Mouse (Mus musculus) gastrocnemius, postnatal 25 days (tissue): Measurements from ENCODE around the gene Sppl2a. TPM values are rescaled to one million over a fixed set of nuclear protein-coding genes. Genes with fewer than 3 reads are reported as not detected.
"Not testable (repeated sequence)": the region's sequence is repeated elsewhere in the genome, so short reads cannot be mapped to it uniquely, and the experiment has no call there.

ENCODE experiments used
- DNase-seq: peaks from one replicate; pipeline ENCODE4 v3.0.0; 2022
- microRNA-seq, 2 experiments: library from miRNA; unstranded; fragments of <30 nt; microRNA quantifications; one replicate each; pipeline ENCODE4 v1.2.0; 2021; ENCODE audit warnings: borderline replicate concordance in 2 of 2
- total RNA-seq, 2 experiments: library from RNA; stranded (reverse); gene quantifications; 1 replicate in 1 of 2; 2 replicates in 1 of 2; pipeline ENCODE4 v1.2.3; 2021

Gene Sppl2a
- total RNA-seq, 2 experiments from 2014 or later: 58.6 TPM

DNA sequence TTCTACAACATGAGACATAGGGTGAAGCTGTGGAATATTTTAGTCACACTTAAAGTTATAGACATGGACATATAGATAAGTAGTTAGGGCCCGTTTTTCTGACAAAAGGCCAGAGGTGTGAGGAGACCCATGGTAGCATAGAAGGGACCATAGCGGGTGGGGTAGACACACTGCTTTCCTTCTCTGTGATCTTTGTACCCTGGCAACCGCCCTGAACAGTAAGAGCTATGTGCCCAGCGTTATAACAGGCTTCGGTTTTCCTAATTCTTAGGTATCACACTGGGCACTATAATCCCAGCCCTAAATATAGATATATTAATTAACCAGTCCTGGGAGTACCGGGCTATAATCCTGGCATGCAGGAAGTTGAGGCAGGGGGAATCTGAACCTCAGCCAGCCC is 36.1 kb downstream of the Sppl2a start:
- no peak for DNase-seq

- no peak for DNase-seq
Observed at GRCm38 (mm10) chr2:126894245-126894644, 38.8 kb downstream of the Sppl2a start.

DNA sequence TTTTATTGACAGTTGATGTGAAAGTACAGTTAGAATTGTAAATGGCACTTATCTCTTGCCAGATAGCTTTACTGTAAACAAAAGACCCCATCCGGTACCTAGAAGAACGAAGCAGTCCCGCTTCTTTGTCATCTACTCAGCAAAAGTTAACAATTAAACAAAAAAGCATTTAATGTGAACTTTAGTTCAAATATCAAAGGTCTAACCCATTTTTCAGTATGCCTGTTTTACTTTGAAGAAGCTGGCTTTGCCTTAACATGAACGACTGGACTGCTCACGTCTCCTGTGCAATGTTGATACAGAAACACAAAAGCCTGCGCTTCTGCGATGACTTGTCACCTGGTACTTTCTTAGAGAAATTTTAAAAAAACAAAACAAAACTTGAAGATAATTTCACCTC is 40.7 kb downstream of the Sppl2a start:
- DNase-seq: no peak

GRCm38 (mm10) chr2:126891743-126892142 is 41.3 kb downstream of the Sppl2a start:
- DNase-seq: no peak

DNA sequence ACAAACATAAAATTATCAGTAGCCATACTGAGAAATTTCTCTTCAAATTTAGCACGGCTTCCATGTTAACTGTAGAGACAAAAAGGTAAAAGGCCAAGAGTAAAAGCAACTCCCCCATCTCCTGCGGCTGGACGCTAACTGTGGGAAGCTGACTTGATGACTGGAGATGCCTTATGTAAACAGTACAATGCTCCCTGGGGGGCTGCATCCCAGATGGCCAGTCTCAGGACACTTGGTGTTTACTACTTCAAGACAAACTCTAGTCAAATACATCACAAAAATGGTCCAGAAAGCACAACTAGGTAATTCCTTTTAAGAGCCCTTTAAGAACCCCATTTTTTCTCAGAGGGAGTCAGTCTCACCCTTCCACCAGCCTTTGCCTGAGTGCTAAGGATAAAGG is 45.9 kb downstream of the Sppl2a start:
- no peak for DNase-seq

GRCm38 (mm10) chr2:126885871-126886270 is 47.2 kb downstream of the Sppl2a start:
- DNase-seq: no peak

DNA sequence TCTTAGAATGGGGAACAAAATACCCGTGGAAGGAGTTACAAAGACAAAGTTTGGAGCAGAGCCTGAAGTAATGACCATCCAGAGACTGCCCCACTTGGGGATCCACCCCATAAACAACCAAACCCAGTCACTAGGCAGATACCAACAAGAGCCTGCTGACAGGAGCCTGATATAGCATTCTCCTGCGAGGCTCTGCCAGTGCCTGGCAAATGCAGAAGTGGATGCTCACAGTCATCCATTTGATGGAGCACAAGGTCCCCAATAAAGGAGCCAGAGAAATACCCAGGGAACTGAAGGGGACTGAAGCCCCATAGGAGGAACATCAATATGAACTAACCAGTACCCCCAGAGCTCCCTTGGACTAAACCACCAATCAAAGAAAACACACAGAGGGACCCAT is 50.3 kb downstream of the Sppl2a start:
- DNase-seq: not testable (repeated sequence)

GRCm38 (mm10) chr2:126877991-126878390 is 55.0 kb downstream of the Sppl2a start:
- no peak for DNase-seq

- peak; percentile 94 for DNase-seq
Observed at GRCm38 (mm10) chr2:126875871-126876796, 56.9 kb downstream of the Sppl2a start, which contains the start of gene Trpm7. Gene Trpm7, minus strand, starts transcription at chr2:126876230.

- DNase-seq: no peak
Observed at GRCm38 (mm10) chr2:126875516-126875835, 57.6 kb downstream of the Sppl2a start.

- no peak for DNase-seq
Observed at GRCm38 (mm10) chr2:126874809-126875515, 58.1 kb downstream of the Sppl2a start.

- no peak for DNase-seq
Observed at GRCm38 (mm10) chr2:126866301-126866700, 66.7 kb downstream of the Sppl2a start.

- DNase-seq: no peak
Observed at GRCm38 (mm10) chr2:126865501-126866199, 67.4 kb downstream of the Sppl2a start.

DNA sequence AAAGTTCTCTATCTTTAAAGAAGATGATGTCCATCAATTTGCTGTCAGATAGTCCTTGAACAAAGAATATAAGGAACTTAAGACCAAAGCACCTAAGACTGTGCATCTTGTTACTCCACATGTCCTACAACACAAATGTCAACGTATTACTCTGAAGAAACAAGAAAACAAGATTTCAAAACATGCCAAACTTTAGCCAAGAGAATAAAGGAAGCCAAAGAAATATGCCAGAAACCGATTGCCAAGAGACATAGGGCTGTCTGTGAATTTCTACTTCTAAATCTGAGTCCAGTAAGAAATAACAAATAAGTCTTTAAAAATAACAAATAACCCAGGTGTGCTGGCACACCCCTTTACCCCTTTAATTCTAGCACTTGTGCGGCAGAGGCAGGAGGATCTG is 68.0 kb downstream of the Sppl2a start:
- DNase-seq: no peak

GRCm38 (mm10) chr2:126844751-126845150 is 88.3 kb downstream of the Sppl2a start:
- DNase-seq: no peak

Small RNA genes lying within 50 kb of the gene (microRNA-seq; reads per million reads assigned to microRNA genes)
- gene Mir3473g: 0 to 0.26 reads per million in 2 experiments

Other genes with a start within 250 kb of the Sppl2a start
- gene Usp8, start 225.9 kb downstream of the Sppl2a start, total RNA-seq: 10 to 100 TPM; 14.9 to 16.2 TPM
- not detected for gene Usp50, start 149.8 kb downstream of the Sppl2a start, total RNA-seq
- gene Trpm7, start 57.0 kb downstream of the Sppl2a start, total RNA-seq: 10 to 100 TPM; 21.7 to 23.5 TPM
- 1 to 10 TPM; 7.4 to 7.6 TPM for gene Ap4e1, start 75.5 kb upstream of the Sppl2a start, total RNA-seq
- gene Blvra, start 137.4 kb upstream of the Sppl2a start, total RNA-seq: 10 to 100 TPM; 10.3 to 14.3 TPM
- 1 to 10 TPM; 1.7 to 2.4 TPM for gene Ncaph, start 200.7 kb upstream of the Sppl2a start, total RNA-seq
- 1 to 10 TPM; 4.1 to 5.2 TPM for gene Itpripl1, start 210.2 kb upstream of the Sppl2a start, total RNA-seq